Mouse (Mus musculus): ENCODE results near the gene Pde4b.

Gene Pde4b

DNA sequence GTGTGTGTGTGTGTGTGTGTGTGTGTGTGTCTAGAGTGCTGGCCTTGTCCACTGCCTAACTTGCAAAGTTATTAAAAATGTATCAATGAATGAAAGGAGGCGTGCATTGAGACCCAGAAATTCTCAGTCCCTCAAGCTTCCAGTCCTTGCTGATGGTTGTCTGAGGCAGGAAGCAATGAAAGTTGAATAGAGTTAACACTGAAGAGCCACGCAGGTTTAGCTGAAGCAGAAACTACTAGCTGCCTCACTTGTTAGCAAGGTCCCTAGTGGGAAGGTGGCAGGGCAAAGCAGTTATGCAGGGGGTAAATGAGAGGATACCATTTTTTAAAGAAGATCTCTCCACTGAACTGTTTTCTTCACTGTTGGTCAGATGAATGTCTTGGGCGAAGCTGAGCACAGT lies 485.2 kb downstream of the Pde4b start:
- no peak for DNase-seq (ENCODE audit: low spot score in 2 of 2)

DNA sequence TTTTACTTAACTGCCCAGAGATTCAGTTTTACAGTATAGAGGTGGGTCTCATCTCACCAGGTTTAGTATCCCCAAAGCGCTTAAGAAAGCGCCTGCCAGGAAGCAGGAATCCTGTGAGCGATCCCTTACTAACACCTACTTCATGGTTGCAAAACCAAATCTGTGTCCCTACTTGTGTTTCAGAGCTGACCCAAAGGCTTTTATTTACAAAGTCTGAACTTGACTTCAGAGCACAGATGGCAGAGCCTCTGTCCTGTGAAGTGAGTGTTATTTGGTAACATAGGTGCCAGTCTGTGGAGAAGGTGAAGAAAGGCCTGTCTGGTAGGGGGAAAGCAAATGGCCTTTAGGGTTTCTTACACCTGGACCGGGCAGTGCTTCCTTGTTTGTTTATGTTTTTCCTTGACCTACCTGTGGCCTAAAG lies 486.0 kb downstream of the Pde4b start:
- DNase-seq (ENCODE audit: low spot score in 2 of 2) = no peak

DNA sequence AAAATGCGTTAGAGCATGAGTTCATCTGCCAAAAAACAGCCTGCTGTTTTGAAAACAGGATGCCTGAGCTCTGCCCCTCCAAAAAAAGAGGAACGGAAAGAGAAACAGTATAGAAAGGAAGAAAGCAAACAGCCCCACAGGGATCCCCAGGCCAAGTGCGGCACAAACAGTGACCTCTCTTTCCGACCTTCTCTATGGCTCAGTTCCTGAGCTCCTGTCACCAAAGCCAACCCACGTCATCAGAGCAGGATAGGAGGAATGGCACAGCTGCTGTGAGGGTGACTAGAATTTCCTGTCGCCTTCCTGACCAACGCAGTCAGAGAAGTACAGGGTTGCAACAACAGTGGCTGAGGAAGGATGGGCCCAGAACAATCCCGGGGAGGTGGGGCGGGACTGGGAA lies 486.9 kb downstream of the Pde4b start:
- DNase-seq (ENCODE audit: low spot score in 2 of 2) = no peak

DNA sequence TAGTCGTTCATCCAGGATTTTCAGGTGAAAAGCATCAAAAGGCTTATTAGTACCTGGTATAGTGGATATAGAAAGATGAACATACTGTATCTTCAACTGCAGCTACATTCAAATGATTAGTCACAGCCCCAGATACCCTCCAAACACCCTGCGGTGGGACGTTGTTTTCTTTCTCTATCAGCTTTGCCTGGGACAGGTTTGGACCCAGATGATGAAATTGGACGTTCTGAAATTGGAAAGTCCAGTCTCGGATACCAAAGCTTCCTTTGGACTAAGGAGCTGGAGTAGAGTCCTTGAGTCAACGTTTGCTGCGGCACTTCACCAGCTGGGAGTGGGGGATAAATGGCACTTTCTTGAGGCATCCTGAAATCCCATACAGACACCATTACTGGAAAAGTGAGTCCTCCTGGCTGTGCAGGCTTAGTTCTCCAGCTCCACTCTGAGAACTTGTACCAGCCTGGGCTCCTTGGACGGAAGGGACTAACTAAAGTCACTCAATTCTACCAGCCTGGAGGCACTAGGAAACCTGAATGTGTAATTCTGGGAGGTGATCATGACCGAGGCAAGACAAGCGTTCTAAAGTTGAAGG lies 487.4 kb downstream of the Pde4b start:
- DNase-seq (ENCODE audit: low spot score in 2 of 2) = no peak

DNA sequence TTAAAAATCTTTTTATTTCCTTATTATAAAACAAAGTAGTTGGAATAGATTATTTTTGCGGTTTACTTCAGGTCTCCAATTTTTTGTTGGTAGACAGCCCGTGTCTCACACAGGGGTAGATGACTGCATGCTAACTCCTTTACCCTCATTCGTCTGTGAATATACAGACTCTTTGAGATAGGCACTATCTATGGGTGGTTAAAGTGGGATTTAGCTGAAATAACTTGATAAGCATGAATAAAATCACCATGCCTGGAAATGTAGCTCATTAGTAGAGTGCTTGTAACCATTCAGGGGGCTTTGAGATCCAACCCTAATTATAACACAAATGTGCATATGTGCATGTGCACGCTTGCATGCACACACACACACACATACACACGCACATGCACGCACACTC lies 488.8 kb downstream of the Pde4b start:
- DNase-seq (ENCODE audit: low spot score in 2 of 2) = no peak

DNA sequence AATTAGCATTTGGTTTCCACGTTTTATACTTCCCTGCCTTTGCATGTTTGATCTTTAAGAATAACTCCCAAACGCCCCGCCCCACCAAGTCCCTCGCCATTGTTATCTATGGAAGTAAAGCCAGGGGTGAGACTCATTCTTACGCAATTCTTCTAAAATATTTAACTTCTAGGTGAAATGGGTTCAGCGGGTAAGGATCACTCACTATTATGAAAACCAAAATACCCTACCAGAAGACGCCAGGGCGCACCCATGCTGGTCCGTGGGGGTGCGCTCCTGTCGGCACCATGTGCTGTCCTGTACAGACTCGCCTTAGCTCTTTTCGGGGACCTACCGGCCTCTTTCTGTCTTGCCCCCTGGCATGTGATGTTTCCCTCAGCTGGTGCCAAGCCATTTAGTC lies 490.3 kb downstream of the Pde4b start:
- DNase-seq (ENCODE audit: low spot score in 2 of 2) = no peak

DNA sequence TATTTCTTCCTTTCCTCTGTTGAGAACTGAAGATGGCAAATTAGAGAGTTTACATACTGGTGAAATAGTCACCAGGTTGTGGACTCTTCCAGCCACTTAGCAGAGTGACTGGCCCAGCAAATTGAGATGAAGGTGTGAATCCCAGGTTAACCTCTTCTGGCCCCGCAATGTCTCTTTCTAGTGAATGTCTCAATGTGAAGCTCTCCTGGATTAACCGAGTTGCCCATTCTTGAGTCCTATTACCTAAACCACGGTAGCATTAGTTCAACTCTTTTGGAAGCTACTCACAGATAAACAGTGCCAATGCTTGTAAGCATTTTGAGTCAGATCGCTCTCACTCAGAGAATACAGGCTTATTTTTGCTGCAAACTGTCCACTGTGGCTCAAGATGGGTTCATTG lies 491.7 kb downstream of the Pde4b start:
- DNase-seq (ENCODE audit: low spot score in 2 of 2) = no peak

DNA sequence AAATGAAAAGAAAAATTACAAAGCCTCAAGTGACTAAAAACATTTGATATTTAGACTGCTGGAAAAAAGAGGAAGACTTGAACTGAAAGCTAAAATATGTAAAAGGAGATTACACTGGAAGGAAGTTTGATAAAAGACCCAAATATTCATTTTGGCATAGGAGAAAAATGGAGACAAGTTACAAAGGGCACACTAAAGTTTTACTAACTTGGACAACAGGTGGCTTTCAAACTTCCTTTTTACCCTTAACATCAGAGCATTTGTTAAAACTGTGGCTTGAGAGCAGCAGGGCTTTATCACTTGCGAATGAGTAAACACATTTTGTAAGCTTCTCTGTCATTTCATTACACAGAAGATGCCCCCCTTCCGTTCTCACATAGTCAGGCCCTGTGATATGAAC lies 492.4 kb downstream of the Pde4b start:
- DNase-seq (ENCODE audit: low spot score in 2 of 2) = no peak

DNA sequence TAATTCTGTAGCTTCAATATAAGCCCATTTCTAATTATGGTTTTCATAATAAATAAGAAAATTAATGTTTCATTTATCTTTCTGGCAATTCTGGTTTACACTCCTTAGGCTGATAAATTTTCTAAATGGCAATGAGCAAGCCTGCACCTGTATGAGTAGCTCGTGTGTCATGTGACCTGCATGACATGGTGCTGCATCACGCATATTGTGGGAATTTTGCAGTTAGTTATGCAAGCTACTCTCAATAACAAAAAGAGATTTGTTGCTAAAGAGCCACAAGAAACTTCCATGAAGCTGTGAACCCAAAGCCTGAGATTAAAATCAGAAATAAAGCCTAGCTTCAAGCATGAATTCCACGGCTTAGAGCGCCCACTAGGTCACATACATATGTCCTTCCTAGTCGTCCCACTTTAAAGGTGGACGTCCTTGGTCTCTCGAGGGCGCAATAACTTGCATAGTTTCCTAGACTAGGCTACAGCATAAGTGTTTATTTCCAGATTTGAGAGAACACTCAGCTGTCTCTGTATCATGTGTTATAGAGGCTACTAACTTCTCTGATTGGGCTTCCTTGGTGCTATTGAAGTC lies 494.9 kb downstream of the Pde4b start:
- DNase-seq (ENCODE audit: low spot score in 2 of 2) = no peak

DNA sequence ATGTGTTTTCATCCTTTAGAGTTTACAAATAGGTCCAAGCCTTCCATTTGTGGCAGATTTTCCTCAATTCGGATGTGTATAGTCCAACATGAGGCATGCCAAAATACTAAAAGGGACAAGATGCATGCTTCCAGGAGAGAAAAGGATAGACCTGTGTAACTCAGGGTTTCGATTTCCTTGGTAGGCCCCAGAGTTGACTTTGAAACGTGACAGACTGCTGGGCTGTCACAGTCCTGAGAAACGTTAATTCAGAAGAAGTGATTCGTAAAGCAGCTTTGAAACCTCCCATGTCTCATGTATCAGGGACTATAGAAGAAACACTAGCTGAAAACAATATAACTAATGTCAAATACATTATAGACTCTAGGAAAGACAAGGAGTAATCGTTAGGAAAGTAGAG lies 495.6 kb downstream of the Pde4b start:
- DNase-seq (ENCODE audit: low spot score in 2 of 2) = no peak

DNA sequence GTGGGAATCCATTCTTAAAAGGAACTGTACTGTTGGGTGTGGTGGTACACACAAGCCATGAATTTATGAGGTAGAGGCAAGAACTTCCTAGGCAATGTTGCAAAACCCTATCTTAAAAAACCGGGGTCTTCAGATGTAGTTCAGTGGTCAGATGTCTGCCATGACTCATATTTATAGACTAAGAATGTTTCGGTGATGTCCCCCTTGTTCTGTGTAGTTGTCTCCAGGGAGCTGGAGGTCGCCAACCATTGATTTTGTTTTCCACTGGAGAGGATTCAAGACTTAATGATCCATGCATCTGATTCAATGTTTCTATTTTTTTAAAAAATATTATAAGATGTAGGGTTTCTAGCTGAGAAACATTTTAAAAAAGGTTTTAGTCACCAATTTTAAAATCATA lies 496.1 kb downstream of the Pde4b start:
- DNase-seq (ENCODE audit: low spot score in 2 of 2) = no peak

DNA sequence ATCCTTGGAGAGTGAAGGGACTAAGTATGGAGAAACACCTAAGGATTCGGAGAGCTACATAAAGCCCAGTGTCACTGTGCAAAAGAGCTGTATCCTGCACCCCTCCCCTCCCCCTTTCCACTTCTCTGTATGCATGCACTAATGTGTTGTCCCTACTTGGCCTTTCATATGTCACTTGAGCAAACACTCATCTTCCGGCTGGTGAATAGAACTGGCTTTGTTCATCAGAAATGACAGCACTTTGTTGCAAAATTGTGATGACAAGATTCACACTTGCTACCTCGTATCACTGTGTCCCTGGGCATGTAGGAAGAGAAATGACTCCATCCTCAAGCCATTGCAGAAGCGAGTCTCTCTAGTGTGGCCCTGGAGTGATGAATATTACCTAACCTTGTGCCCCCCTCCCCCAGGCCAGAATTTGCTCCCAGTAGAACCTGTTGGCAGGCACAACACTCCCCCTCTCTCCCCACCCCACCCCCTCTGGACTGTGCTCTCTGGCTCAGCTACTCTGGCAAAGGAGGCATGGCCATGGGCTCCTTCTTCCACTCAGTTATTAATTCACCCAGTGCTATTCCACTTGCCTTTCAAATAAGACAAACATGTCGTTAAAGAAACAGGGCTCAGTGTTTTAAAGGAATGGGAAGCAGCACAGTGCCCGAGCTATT lies 497.4 kb downstream of the Pde4b start:
- DNase-seq (ENCODE audit: low spot score in 2 of 2) = no peak

DNA sequence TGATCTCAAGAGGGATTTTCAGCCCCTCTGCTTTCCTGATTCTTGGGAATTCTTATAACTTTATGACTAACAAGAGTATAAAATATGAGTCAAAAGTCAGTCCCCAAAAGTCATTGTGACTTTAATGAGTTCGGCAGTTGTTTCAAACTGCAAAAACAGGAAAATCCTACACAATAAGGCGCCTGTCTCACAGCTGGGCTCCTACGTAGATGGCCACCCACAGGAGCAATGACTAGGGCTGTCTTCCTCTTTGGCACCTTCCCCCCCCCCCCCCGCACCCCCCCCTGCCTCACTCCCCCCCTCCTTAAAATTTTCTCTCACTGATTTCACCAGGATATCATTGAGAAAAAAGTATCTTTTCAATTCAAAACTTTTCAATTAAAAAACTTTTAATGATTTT lies 498.2 kb downstream of the Pde4b start:
- no peak for DNase-seq (ENCODE audit: low spot score in 2 of 2)

DNA sequence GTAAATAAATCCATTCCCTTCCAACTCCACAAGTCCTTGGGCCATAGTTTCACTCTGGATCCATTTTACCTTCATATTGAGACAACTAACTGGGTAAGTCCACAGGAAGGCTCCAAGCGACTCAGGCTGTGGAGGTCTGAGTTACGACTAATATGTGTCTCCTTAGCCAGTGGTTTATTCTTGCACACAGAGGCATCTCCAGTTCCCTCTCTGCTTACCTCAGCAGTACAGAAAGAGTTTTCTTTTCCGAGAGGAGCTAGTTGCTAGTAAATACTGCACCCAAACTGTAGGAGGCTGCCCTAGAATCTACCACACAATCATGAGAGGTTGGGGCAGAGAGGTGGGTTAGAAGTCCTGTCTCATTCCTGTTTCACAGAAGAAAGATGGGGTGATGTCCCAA lies 499.4 kb downstream of the Pde4b start:
- no peak for DNase-seq (ENCODE audit: low spot score in 2 of 2)

DNA sequence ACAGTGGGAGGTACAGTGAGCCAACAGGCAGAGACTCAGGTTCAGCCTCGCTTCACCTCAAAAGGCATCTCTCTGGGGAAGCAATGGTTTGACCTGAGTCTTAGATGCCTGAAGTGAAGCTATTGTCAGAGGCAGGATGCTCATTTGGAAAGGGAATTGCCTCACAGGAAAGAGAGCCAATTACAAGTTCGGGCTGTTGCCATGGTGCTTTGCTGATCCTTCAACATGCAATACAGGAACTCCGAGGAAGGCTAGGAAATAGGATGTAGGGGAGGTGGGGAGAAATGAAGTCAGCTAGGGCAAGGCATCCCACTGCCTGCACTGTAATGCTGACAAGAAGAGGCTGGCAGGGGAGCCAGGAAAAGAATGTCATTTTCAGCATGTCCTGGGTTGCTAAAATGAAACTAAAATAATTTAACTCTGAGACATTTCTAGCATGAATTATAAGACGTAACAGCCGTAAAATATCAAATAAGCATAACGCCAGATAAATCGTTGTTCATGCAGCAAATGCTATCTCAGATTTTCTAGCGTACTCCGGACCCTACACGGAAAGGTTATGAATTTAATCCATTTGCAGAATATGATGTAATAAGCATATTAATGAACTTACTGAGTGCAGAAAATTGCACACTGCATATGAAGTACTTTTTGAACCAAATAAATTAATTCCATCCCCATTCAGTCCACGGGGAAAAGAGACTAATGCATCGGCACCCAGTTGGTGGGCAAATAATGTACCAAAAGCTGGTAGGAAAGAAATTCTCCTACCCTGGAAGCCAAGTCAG lies 501.5 kb downstream of the Pde4b start:
- peak; percentile 66 to 69 for DNase-seq (ENCODE audit: low spot score in 2 of 2)

DNA sequence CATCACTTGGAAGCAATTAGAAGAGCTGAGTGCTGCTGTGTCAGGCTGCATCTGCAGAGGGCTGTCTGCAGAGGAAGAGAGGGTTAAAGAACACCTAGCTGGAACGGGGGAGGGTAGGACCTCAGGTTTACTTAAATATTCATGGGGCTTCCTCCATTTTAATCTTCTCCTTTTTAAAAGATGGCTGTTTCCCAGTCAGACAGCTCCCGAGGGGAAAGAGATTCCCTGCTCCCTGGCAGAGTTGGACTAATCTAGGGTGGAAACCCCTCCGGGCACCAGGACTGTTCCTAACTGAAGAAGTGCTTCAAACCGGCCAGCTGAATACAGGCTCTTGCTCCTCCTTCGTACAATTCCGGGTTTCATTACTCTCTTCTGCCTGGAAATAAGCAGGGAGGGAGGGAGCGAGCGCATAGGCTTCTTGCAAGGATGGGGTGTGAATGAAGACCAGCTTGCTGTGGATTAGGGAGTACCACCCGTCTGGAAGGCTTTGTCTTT lies 502.2 kb downstream of the Pde4b start:
- DNase-seq (ENCODE audit: low spot score in 2 of 2) = peak in 1 of 2 experiments; percentile 57

DNA sequence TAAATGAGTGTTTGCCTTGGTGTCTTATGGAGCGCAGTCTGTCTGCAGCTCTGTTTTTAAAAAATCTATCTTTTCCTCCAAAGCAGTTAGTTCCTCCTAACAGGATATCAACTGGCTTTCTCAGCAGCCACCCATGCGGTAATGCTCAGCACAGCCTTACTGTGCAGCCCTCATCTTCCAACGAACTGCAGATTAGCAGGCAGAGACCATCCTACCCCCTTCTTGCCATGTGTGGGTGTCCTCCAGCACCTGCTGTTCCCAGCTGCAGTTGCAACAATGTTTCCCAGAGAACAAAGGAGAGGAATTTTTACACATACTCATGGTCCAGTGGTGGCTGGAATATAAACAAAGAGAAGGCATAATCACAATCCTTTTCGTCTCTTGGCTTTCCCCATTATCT lies 504.5 kb downstream of the Pde4b start:
- DNase-seq (ENCODE audit: low spot score in 2 of 2) = peak; percentile 53 to 54

DNA sequence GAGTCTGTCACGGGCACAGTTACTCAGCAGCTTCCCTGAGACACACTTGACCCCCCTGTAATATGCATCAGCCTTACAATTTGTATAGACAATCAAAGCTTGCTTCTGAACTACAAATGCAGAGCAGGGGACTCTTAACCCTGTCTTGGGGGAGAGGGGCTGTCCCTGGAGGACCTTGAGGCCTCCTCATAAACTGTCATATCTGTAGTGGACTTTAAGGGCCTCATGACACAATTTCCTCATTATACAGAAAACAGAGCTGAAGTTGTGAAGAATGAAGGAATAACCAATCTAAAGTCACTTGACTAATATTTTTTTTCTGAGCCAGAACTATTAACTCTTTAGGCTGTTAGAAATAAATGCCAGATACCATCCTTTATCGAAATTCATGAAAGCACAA lies 505.2 kb downstream of the Pde4b start:
- DNase-seq (ENCODE audit: low spot score in 2 of 2) = no peak

DNA sequence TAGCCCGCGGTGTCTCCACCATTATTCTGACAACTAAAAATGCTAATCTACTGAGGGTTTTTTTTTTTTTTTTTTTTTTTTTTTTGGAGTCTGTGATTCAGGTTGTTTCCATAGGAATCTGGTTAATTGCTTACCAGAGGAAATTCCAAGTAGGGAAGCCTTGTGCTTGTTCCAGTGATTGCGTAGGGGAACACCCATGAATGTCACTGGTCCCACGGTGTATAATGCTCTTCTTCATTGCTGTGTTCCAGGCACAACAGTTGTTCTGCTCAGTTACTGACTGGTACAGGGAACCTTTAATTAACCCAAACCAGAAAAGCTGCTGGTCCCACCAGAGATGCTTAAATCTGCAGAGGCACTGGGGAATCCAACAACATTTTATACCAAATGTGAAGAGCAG lies 506.3 kb downstream of the Pde4b start:
- DNase-seq (ENCODE audit: low spot score in 2 of 2) = no peak

DNA sequence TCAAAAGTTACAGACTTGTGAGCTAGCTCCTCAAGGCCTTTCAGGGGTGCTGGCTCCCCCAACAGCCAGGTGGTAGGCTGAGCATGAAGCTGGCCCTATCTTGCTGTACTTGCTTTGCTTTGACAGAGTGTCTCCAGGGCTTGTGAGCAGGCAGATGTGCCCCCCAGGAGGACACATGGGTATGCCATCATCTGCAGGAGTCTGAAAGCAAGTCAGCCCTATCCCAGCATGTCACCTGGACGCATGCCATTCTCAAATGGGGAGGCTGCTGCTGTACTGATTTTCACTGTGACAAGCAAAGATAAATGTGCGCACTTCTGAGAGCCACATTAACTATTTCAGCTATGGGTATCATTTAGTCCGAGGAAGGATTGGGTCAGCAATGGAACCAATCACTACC lies 507.2 kb downstream of the Pde4b start:
- no peak for DNase-seq (ENCODE audit: low spot score in 2 of 2)

DNA sequence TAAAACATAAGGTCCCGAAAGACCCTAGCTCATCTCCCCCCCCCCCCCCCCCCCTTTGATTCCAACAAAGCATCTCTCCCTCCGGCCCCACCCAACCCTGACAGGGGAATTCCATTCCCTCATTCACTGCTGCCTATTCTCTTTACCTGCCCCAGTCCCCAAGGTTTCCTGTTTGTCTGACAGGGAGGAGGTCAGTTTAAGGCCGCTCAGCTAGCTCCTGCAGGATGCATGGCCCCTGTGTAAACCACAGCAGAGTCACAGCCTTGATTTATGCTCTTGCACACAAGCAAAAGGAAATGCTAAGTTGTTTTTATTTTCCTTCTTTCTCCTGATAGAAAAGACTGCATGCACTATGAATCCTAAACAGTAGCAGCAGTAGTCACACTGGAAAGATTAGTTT lies 516.6 kb downstream of the Pde4b start:
- no peak for DNase-seq (ENCODE audit: low spot score in 2 of 2)

DNA sequence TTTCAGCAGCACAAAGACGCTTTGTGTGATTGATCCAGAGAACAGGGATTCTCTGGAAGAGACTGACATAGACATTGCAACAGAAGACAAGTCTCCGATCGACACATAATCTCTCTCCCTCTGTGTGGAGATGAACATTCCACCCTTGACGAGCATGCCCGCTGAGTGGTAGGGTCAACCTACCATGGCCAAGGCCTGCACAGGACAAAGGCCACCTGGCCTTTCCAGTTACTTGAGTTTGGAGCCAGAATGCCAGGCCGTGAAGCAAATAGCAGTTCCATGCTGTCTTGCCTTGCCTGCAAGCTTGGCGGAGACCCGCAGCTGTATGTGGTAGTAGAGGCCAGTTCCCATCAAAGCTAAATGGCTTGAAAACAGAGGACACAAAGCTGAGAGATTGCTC lies 517.9 kb downstream of the Pde4b start:
- DNase-seq (ENCODE audit: low spot score in 2 of 2) = no peak
